Mouse (Mus musculus): ENCODE results near the gene Sigirr.

Sigirr gene

DNA sequence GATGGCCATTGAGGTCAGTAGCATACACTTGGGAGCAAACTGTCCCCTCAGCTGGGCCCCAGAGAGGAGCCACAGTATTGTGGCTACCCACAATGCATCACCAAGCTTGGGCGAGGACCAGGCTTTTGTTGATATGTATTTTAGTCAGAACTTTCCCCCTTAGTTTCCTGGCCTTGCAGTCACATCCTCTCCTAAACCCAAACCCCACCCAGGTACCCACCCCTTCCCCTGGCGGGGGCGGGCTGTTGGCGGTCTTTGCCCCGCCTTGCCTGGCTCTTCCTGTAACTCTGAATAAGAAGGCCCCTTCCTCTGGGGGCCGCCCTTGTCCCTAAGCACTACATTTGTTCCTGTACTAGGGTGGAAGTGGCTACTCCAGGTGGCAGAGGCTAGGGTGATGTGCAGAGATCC, 3.7 kb downstream of the Sigirr start:
- DNase-seq = peak; percentile 79

DNA sequence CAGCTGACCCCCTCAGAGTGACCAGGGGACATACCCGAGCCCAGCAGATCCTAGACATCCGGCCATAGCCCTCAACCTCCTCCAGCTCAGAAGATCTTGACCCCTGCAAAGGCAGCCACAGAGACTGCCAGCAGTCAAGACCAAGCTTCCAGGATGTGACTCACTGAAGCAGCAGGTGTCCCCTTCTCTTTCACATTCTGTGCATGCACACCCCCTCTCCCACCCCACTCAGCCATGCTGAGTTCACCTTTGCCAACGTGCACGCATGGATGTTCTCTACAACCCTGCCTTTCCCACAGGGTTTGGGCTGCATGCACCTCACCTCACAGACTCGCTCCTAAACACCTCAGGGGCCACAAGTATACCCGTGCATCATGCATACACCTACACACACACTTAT, 4.4 kb downstream of the Sigirr start:
- DNase-seq = no peak

DNA sequence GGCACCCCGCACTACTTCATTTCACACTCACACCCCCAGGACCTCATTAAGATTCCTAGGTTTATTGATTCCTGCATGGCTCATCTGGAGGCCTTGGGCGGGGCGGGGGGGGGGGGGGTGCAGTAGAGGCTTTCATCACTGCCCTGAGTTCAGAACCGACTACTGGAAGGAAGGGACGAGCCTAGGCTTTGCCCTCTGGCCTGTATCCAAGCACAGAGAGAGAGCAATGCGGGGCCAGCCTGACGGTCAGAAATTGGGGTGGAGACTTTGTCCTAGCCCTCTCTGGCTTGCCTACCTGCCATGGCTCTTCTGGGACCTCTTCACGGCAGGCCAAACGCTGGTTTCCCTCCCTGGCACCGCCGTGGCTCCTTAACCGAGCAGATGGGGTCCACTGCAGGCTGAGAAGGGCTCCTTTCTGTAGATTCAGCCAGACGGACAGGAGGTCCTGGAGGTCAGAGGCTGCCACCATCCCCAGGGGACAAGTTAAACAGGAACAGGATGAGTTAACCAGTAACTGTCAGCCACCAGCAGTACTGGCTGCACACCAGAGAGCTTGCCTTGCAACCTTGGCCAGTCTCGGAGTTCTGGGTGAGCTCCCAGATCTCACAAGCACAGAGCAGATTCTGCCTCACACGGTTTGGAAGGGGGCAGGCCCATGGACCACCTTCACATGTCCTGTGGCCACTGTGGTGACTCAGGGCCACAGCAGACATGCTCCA, 5.7 kb downstream of the Sigirr start:
- DNase-seq = peak; percentile 41

DNA sequence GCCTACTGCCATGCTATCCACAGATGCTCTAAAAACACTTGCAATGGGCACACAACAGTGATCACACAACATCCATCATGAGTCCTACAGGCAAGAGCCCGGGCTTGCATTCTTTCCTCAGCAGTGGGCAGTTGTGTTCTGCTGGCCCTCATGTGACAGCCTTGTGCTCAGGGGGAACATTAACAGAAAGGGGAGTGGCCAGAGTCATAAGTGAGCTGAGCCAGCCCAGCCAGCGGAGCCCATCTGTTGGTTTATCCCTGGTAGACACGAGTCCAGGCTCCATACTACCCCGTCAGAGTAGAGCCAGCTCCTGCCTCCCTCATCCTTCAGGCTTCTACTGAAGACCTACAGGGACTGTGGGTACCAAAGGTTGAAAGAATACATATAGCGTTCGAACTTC, 6.4 kb downstream of the Sigirr start:
- peak; percentile 44 for DNase-seq

DNA sequence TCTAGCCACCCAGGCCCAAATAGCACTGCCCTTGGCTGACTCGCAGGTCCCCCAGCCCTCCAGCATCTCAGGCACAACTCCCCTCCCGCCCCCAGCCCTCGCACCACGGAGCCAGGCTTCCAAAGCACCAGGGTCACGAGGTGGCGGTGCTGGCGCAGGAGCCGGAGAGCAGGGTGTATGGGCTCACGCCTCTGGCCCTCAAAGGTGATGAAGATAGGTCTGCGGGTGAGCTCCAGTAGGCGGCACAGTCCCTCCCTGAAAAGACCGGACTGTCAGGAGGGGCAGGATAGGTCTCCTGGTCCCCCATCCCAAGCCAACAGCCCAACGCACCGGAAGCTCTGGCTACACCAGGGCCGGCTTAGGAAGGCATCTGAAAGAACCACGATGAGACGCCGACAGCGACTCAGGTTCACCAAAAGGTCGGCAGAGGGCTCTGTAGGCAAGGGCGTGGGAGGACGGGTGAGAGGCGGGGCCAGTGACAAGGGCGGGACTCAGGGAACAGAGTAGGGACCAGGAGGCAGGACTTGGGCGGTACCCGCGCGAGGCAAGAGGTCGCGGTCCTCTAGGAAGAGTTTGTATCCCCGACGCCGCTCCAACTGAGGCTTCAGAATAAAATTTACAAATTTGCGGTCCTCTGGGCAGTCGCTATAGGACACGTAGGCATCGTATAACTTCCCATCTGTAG, 8.2 kb downstream of the Sigirr start:
- DNase-seq = peak; percentile 96

DNA sequence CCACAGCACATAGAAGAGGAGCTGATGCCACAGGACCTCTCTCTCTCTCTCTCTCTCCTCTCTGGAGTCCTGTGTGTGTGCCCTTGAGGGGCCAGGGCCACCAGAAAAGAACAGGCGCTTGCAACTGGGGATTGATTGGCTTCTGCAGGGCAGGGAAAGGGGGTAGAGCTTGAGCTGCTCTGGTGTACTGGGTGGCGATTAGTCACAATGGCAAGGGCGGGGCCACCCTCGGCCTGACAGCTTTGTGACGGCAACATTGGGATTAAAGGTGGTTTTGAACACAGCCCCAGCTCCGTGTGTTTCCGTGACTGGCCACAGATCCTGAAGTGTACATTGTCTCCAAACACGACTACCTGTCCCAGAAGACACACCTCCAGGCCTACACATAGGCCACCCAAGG, 10.1 kb downstream of the Sigirr start:
- no peak for DNase-seq

DNA sequence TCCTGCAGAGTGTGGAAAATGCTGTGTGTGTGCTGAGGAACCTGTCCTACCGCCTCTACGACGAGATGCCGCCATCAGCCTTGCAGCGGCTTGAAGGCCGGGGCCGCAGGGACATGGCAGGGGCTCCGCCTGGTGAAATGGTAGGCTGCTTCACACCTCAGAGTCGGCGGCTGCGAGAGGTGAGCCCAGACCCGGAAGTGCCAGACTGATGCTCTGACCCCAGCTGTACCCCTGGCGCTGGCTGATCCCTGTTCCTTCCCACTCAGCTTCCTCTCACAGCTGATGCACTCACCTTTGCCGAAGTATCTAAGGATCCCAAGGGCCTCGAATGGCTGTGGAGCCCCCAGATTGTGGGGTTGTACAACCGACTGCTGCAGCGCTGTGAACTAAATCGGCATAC, 11.9 kb downstream of the Sigirr start:
- DNase-seq = no peak

DNA sequence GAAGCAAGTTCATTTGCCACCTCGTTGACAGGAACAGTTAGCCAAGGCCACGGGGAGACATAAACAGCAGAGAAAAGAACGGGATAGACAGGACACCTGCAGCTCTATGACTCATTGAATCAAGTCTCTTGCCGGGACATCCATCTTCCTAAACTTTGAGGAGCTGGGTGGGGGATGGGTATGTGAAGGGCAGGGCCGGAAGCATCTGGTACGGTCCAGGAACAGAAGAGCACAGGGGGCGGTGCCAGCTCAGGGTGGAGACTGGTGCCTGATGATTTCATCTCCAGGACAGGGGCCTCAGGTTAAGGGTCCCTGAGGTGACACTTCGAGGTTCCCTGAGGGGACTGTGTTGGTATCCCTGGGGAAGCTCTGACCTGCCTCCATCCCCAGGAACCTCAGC, 12.5 kb downstream of the Sigirr start:
- peak; percentile 32 for DNase-seq

DNA sequence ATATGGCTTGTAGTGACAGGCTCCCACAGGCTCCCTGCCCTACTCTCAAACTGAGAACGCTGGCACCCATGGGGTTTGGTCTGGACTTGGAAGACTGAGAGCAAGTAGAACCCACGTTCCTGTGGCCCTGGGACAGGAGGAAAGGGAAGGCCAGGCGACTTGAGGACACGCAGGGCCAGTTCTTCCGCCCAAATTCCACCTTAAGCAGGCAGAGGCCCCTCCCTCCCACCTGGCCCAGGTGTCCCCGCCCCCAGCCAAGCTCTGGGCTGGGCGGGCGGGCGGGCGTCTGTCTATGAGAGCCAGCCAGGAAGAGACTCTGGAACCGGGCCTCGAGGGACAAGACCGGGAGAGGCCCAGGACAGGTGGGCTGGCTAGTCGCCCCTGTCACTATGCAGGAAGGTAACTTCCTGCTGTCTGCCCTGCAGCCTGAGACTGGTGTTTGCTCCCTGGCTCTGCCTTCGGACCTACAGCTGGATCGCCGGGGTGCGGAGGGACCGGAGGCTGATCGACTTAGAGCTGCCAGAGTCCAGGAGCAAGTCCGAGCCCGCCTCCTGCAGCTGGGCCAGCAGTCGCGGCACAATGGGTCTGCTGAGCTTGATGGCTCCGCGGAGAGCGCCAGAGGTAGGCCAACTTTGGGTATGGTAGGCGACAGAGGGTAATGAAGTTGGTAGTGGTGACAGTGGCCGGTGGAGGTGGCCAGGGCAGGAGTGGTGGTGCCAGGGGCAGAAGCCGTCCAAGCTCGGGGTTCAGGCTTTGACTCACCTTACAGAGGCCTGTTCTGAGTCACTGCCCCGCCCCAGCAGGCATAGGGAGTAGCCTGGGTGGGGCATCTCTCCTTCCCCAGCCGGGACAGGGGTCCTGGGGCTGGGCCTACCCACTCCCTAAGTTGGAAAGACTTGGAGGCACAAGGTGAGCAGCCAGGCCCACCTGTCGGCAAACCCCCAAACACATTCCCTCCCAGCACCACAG, 20.6 kb downstream of the Sigirr start:
- no peak for DNase-seq

DNA sequence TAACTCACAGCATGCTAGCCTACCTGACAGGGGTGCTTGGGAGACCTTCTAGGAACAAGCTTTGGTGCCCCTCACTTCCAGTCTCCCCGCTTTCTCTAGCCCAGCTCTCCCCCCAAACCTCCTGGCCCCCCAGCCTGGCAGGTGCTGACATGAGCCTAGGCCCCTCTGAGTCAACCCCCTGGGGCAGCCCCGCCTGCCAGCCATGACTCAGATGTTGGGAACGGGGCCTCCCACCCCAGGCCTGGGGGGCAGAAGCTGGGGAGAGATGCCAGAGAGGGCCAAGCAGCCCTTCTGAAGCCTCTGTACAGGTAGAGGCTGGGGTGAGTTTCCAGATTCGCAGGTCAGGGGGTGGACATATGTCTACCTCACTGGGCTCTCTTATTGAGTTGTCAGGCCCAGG, 21.5 kb downstream of the Sigirr start:
- no peak for DNase-seq

DNA sequence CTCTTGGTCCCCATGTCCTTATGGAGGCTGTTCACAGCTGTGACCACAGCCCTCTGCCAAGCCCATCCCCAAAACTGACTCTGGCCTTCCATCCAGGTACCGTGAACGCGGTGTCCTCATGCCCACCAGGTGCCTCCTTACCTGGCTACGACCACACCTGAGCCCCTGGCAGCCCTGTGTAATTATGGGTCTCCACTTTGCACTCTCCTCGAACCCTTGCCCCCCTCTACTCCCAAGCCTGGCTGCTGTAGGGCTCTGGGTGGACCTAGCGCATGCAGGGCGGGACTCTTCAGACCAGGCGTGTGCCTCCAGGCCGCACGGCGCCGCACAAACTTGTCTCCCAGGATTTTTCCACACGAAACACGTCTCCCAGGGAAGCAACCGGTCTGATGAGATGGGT, 22.5 kb downstream of the Sigirr start, which contains the start of gene Pkp3:
Gene Pkp3 (plus strand): TSS at position 378 of the 400 bp plus-strand sequence.
- DNase-seq = no peak

DNA sequence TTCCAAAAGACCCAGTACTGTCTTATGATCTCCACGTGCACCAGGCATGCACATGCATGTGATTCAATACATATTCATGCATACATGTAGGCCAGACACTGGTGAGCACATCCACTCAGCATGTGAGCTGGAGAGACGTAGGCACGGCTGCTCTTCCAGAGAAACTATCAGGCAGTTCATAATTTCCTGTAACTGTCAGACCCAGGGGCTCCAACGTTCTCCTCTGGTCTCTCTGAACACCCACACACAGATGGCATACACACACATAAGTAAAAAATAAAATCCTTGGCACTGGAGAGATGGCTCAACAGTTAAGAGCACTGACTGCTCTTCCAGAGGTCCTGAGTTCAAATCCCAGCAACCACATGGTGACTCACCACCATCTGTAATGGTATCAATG, 26.6 kb downstream of the Sigirr start:
- DNase-seq = no peak

DNA sequence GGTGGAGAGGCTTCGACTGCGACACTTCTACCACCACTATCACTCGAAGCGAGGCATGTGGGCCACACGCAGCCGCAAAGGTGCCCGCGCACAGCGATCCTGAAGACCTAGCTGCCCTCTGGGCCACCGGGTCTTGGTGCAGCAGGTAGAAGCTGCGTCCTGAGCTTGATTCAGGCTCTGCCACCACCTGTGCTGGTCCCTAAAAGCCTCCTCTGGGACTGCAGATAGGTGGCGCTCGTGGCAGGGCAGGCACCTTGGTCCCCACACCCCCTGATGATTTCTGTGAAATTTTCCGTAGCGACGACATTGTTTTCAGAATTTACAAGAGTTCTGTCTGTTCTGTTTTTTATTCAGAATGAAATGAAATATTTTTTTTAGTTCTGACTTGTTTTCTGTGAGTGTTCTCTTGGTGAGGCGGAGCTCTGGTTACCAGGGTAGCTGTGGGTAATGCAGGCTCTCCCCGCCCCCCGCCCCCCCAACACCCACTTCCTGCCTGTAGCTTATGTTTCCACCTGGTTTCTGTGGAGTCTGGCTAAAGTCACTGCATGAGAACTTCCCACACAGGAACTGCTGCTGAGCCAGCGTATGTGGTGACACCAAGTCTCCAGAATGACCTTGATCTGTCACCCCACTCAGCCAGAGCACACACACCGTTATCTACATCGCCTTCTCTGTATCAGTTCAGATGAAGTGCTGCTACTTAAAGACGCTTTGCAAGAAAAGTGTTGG, 28.2 kb downstream of the Sigirr start:
- DNase-seq = peak; percentile 54

DNA sequence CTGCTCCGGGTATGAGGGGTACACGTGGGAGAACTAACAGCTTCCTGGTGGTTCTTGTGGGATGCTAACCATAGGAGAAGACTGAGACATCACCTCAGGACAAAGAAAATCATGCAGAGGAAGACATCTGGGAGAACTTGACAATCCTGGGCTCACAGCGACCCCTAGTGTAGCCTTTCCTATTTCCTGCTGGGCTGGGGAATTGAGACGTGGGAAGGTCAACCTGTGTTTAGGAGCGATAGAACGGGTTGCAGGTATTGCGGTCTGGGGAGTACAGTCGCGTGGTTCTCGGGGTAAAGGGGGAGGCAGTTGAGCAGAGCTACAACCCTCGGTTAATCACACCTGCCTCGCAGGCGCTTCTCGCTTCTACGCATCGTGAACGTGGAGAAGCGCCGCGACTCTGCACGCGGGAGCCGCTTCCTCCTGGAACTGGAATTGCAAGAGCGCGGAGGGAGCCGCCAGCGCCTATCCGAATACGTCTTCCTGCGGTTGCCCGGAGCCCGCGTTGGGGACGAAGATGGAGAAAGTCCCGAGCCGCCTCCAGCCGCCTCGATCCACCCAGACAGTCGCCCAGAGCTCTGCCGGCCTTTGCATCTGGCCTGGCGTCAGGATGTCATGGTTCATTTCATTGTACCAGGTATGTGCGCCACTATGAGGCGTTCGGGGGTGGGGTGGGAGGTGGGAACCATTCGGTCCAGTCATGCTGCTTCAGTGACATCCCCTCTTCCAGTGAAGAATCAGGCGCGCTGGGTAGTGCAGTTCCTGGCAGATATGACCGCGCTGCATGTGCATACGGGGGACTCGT, 30.1 kb downstream of the Sigirr start:
- DNase-seq = peak; percentile 73

DNA sequence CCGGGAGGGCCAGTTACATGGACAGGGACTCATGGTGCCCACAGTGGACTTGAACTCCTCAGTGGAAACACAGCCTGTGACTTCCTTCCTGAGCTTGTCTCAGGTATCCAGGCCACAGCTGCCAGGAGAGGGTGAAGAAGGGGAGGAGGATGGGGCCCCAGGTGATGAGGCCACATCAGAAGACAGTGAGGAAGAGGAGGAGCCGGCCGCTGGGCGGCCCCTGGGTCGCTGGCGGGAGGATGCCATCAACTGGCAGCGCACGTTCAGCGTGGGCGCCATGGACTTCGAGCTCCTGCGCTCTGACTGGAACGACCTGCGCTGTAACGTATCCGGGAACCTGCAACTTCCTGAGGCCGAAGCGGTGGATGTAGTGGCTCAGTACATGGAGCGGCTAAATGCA, 32.0 kb downstream of the Sigirr start:
- DNase-seq = no peak

DNA sequence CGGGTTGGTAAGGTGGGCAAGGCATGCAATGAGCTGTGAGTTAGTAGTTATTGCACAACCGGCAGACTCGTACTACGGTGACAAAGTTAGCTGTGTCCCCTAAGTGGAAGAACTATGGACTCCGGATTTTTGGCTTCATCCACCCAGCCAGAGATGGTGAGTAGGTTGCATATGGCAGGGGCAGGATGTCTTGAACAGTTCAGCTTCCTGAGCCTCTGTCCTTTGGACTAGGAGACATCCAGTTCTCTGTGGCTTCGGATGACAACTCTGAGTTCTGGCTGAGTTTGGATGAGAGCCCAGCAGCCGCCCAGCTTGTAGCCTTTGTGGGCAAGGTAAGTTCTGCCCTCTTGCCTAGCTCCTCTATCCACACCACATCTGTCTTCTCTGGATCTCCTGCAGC, 35.8 kb downstream of the Sigirr start:
- DNase-seq = no peak

DNA sequence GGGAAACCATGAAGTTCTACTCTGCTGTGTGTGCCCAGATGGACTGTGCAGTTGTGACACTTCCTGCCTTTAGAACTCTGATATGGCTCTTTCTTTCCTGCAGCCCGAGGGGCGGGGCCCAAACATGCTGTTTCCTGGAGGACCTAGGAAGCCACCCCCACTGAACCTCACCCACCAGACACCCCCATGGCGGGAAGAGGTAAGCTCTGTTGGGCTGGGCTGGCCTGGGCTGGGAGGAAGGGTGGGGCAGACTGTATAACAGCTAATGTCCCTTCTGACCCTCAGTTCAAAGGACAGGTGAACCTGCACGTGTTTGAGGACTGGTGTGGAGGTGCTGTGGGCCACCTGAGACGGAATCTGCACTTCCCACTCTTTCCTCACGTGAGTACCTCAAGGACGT, 36.2 kb downstream of the Sigirr start:
- DNase-seq = peak; percentile 57

DNA sequence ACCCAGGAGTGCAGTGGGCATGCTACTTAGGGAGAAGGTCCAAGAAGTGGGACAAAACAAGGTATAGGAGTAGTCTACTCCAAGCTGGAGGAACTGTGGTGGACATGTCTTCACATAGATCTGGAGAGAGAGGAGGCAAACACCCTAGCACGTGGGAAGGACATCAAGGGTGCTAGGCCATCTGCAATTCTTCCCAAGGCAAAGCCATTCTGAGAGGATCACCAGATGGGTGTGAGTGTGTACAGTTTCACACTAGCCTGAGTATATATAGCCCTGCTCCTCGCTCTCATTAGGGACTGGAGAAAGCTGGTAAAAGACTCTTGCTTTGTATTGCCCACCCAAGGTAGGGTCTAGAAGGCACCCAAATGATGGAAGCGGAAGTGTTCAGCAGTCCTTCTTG, 37.0 kb downstream of the Sigirr start:
- DNase-seq = no peak

DNA sequence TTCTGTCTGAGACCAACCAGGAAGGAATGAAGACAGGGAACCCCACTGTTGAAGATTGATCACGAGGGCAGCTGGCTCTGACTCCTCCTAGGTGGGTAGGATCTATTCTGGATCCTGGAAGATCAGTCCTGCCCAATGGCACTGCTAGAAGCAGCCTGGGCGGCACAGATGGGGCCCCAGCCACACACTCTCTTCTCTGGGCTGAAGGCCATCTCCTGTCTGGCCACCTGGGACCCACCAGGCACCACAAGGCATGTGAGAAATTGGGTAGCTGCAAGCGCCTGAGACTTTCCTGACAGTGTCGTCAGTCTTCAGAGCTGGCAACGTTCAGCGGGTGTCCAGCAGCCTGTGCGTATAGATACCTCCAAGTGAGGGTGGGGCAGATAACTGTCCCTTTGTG, 37.8 kb downstream of the Sigirr start:
- DNase-seq = no peak

DNA sequence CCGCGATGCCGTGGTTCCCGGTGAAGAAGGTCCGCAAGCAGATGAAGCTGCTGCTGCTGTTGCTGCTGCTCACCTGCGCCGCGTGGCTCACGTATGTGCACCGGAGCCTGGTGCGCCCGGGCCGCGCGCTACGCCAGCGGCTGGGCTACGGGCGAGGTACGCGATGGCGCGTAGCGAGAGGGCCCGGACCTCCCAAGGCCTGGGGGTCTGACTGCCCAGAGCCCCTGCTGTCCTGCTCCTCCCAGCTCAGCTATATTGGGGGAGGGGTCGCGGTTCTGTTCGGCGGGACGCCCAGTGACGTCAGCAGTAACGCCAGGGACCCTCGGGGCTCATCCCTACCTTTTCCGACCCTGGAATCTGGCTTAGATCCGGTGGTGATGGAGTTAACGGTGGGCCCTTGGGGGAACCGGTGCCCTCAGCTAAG, 39.1 kb downstream of the Sigirr start:
- DNase-seq = no peak

DNA sequence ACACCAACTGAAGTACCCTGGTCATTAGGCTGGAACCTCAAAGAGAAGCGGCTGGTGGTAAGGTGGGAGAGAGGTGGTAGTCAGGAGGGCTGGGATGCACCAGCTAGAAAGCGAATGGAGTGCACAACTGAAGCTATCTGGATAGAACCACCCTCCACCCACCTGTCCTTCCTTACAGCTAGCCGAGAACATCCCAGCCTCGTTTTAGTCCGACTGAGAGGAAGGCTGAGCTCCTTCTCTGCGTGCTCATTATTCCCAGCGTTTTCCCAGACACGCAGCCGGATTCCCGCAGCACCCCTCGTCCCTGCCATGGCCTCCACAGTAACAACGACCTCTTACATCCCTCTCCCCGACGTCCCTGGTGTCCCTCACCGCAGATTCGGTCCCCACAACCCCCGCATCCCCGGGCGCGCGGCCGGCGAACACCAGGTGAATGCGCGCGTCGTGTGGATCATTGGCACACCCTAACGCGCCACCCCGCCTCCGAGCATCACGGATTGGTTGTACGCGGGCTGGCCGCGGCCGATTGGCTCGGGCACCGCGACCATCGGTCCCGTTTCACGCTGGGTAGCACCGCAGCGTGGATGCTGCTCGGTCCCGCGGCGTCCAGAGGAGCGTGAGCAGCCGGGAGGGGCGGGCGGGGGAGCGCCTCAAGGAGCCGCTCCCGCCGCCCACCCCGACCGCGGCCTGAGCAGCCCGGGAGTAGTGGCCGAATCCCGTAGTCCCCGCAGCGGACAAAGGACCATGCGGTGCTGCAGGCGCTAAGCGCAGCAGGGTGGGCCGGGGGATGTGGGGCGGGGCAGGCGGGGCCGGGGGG, 39.7 kb downstream of the Sigirr start, which contains the start of gene B4galnt4:
Gene B4galnt4 (plus strand): TSS at position 679 of the 817 bp plus-strand sequence.
- DNase-seq = peak; percentile 67

Measured in liver (tissue).